Mouse (Mus musculus): ENCODE measurements around the gene Fermt3. TPM values are rescaled to one million over a fixed set of nuclear protein-coding genes. Genes with fewer than 3 reads are reported as not detected.

Fermt3 gene
- polyA plus RNA-seq, 1 experiment from 2014 or later: 4.3 TPM

- H3K36me3 ChIP-seq (ENCODE audit: insufficient read depth, low read length): no peaks in the 10 kb centered on the region
- H3K4me1 ChIP-seq (replicated peaks; ENCODE audit: insufficient read depth, low read length): peaks cover 16% of the 10 kb centered on the region; the same call in 1 of the 2 replicates
- H3K9me3 ChIP-seq (replicated peaks; ENCODE audit: low read length): no peaks in the 10 kb centered on the region
- H3K4me3 ChIP-seq (replicated peaks; ENCODE audit: low read depth, low read length): no peak overlapping the region
- TF ChIP-seq CTCF (IDR thresholded peaks at IDR 0.05; ENCODE audit: low read depth): no peak
- no peak overlapping the region for H3K4me2 ChIP-seq (ENCODE audit: low read length)
- H3K27ac ChIP-seq: no peak overlapping the region
- 88% methylated on average over 8 of the region's 8 CpGs for WGBS
- H3K27me3 ChIP-seq (ENCODE audit: insufficient read depth, low read length): no peaks in the 10 kb centered on the region
- H3K9ac ChIP-seq (ENCODE audit: low read depth, low read length): no peak overlapping the region
- ATAC-seq (replicated peaks; ENCODE audit: low FRiP score, low read depth): no peak
- DNase-seq (ENCODE audit: low spot score): no peak
Observed at GRCm38 (mm10) chr19:7062916-7063315, 43.6 kb upstream of the Fermt3 start.

DNA sequence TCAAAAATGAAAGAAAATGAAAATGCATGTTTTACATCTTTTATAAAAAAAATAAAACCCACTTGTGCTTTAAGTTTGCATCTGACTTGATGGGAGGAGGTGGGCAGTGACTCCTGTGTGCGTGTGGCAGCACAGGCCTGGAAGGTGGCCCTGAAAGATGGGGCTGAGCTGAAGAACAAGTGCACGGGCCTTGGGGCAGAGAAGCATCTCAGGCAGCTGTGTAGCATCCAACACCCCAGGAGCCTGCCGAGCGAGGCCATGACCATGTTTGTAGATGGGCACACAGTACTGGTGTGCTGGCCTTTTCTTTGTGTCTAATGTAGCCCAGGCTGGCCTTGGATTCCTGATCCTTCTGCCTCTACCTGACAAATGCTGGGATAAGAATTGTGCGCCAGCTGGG is 42.8 kb upstream of the Fermt3 start:
- ATAC-seq (replicated peaks; ENCODE audit: low FRiP score, low read depth): no peak
- Histone ChIP-seq H3K4me2 (ENCODE audit: low read length) (no peak overlapping the region), H3K27me3 (ENCODE audit: insufficient read depth, low read length) (no peaks in the 10 kb centered on the region), H3K4me3 (replicated peaks; ENCODE audit: low read depth, low read length) (no peak overlapping the region), H3K27ac (no peak overlapping the region), H3K9ac (ENCODE audit: low read depth, low read length) (no peak overlapping the region), H3K4me1 (replicated peaks; ENCODE audit: insufficient read depth, low read length) (peaks cover 19% of the 10 kb centered on the region; the same call in 1 of the 2 replicates), H3K9me3 (replicated peaks; ENCODE audit: low read length) (no peaks in the 10 kb centered on the region), H3K36me3 (ENCODE audit: insufficient read depth, low read length) (no peaks in the 10 kb centered on the region)
- no peak for DNase-seq (ENCODE audit: low spot score)
- 82% methylated on average over 5 of the region's 5 CpGs for whole genome bisulfite sequencing
- no peak for TF ChIP-seq CTCF (IDR thresholded peaks at IDR 0.05; ENCODE audit: low read depth)

DNA sequence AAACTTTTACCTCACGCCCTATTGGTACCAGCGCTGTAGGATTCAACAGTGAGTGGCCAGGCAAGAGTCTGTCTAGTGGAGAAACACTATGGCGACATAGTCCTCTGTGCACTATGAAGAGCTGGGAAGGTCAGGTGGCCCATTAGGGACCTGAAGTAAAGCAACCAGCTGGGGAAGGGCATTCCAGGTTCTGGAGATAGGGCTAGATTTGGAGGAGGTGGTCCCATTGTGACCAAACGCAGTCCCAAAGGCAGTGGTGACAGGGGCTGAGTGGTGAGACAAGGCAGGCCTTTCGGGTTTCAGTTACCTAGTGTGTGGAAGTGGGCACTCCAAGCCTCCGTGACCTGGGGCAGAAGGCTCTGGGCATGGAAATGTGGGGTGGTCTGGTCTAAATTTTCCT is 39.3 kb upstream of the Fermt3 start:
- H3K9ac ChIP-seq (ENCODE audit: low read depth, low read length): no peak overlapping the region
- no peaks in the 10 kb centered on the region for H3K27me3 ChIP-seq (ENCODE audit: insufficient read depth, low read length)
- WGBS: 69% methylated on average over 6 of the region's 6 CpGs
- peak overlapping the region; percentile 99 for H3K4me2 ChIP-seq (ENCODE audit: low read length)
- no peak for TF ChIP-seq CTCF (IDR thresholded peaks at IDR 0.05; ENCODE audit: low read depth)
- H3K9me3 ChIP-seq (replicated peaks; ENCODE audit: low read length): no peaks in the 10 kb centered on the region
- DNase-seq (ENCODE audit: low spot score) (no peak), ATAC-seq (replicated peaks; ENCODE audit: low FRiP score, low read depth) (no peak)
- no peaks in the 10 kb centered on the region for H3K36me3 ChIP-seq (ENCODE audit: insufficient read depth, low read length)
- peaks cover 15% of the 10 kb centered on the region; the same call in 1 of the 2 replicates for H3K4me1 ChIP-seq (replicated peaks; ENCODE audit: insufficient read depth, low read length)
- peak overlapping the region; percentile 65 for H3K27ac ChIP-seq
- H3K4me3 ChIP-seq (replicated peaks; ENCODE audit: low read depth, low read length): no peak overlapping the region

GRCm38 (mm10) chr19:7057722-7058207 is 38.5 kb upstream of the Fermt3 start:
- Histone ChIP-seq H3K27me3 (ENCODE audit: insufficient read depth, low read length) (no peaks in the 10 kb centered on the region), H3K4me1 (replicated peaks; ENCODE audit: insufficient read depth, low read length) (peaks cover 15% of the 10 kb centered on the region; the same call in 1 of the 2 replicates), H3K9ac (ENCODE audit: low read depth, low read length) (no peak overlapping the region), H3K27ac (peak overlapping the region; percentile 65), H3K36me3 (ENCODE audit: insufficient read depth, low read length) (no peaks in the 10 kb centered on the region), H3K4me3 (replicated peaks; ENCODE audit: low read depth, low read length) (peak overlapping the region; percentile 60), H3K9me3 (replicated peaks; ENCODE audit: low read length) (no peaks in the 10 kb centered on the region), H3K4me2 (ENCODE audit: low read length) (peak overlapping the region; percentile 99)
- peak; percentile 66 for TF ChIP-seq CTCF (IDR thresholded peaks at IDR 0.05; ENCODE audit: low read depth)
- DNase-seq (ENCODE audit: low spot score) (peak; percentile 93), ATAC-seq (replicated peaks; ENCODE audit: low FRiP score, low read depth) (peak; percentile 85)
- WGBS: 1% methylated on average over 15 of the region's 15 CpGs

GRCm38 (mm10) chr19:7057126-7057721 is 38.0 kb upstream of the Fermt3 start:
- DNase-seq (ENCODE audit: low spot score) (no peak), ATAC-seq (replicated peaks; ENCODE audit: low FRiP score, low read depth) (peak; percentile 31)
- peak overlapping the region; percentile 65 for H3K27ac ChIP-seq
- WGBS: 6% methylated on average over 16 of the region's 16 CpGs
- no peaks in the 10 kb centered on the region for H3K9me3 ChIP-seq (replicated peaks; ENCODE audit: low read length)
- H3K27me3 ChIP-seq (ENCODE audit: insufficient read depth, low read length): no peaks in the 10 kb centered on the region
- peak overlapping the region; percentile 60 for H3K4me3 ChIP-seq (replicated peaks; ENCODE audit: low read depth, low read length)
- H3K9ac ChIP-seq (ENCODE audit: low read depth, low read length): peak overlapping the region; percentile 63
- H3K4me2 ChIP-seq (ENCODE audit: low read length): peak overlapping the region; percentile 99
- H3K36me3 ChIP-seq (ENCODE audit: insufficient read depth, low read length): no peaks in the 10 kb centered on the region
- H3K4me1 ChIP-seq (replicated peaks; ENCODE audit: insufficient read depth, low read length): peaks cover 15% of the 10 kb centered on the region; the same call in 1 of the 2 replicates
- no peak for TF ChIP-seq CTCF (IDR thresholded peaks at IDR 0.05; ENCODE audit: low read depth)

GRCm38 (mm10) chr19:7056248-7057087 is 37.2 kb upstream of the Fermt3 start, which contains the start of gene Macrod1:
Gene Macrod1 (plus strand): TSS chr19:7056810.
- Histone ChIP-seq H3K9me3 (replicated peaks; ENCODE audit: low read length) (no peaks in the 10 kb centered on the region), H3K27ac (peak within 1 kb of the TSS; percentile 65), H3K9ac (ENCODE audit: low read depth, low read length) (peak within 1 kb of the TSS; percentile 63), H3K4me1 (replicated peaks; ENCODE audit: insufficient read depth, low read length) (peaks cover 15% of the 10 kb centered on the region; the same call in 1 of the 2 replicates), H3K36me3 (ENCODE audit: insufficient read depth, low read length) (no peaks in the 10 kb centered on the region), H3K4me2 (ENCODE audit: low read length) (peak within 1 kb of the TSS; percentile 99), H3K4me3 (replicated peaks; ENCODE audit: low read depth, low read length) (peak within 1 kb of the TSS; percentile 60), H3K27me3 (ENCODE audit: insufficient read depth, low read length) (no peaks in the 10 kb centered on the region)
- DNase-seq (ENCODE audit: low spot score) (peak; percentile 57), ATAC-seq (replicated peaks; ENCODE audit: low FRiP score, low read depth) (peak; percentile 72)
- 1% methylated on average over 72 of the region's 72 CpGs for WGBS
- TF ChIP-seq CTCF (IDR thresholded peaks at IDR 0.05; ENCODE audit: low read depth): no peak

Measured in kidney, postnatal 0 days (tissue).